Mouse (Mus musculus) granulocyte monocyte progenitor cell, adult 5-6 weeks (primary cell): ENCODE results near the gene Gpr153. TPM values are rescaled to one million over a fixed set of nuclear protein-coding genes. Genes with fewer than 3 reads are reported as not detected.
"Not testable (repeated sequence)": the region's sequence is repeated elsewhere in the genome, so short reads cannot be mapped to it uniquely, and the experiment has no call there.

Experiments used
- ATAC-seq: replicated peaks from 2 replicates; pipeline ENCODE4 v1.8.0; 2016; ENCODE audit warnings: mild to moderate bottlenecking, moderate TSS enrichment, inconsistent platforms; ENCODE audit not compliant: poor library complexity, severe bottlenecking
- total RNA-seq, 2 experiments: library from RNA; stranded (forward) in 1 of 2; stranded (reverse) in 1 of 2; fragments of 200-712, 200-1000 nt in 1 of 2; fragments of >200 nt in 1 of 2; fragmentation: Nextera tagmentation in 1 of 2; gene quantifications; 2 replicates each; pipeline ENCODE4 v1.2.3; 2014 to 2017

Gene Gpr153
- total RNA-seq (2014; fragmentation: Nextera tagmentation) (not detected in 2 replicates), total RNA-seq (2017) (not detected in 2 replicates)

GRCm38 (mm10) chr4:152273621-152274236, at the start of gene Gpr153:
Gene Gpr153 (plus strand): TSS chr4:152274232.
- peak; percentile 22 for ATAC-seq

GRCm38 (mm10) chr4:152226901-152227486, 47.0 kb upstream of the Gpr153 start:
- no peak for ATAC-seq

GRCm38 (mm10) chr4:152227749-152228527, 46.1 kb upstream of the Gpr153 start:
- no peak for ATAC-seq

- ATAC-seq: not testable (repeated sequence)
Observed at GRCm38 (mm10) chr4:152230331-152230730, 43.7 kb upstream of the Gpr153 start.

GRCm38 (mm10) chr4:152231326-152231725, 42.7 kb upstream of the Gpr153 start:
- ATAC-seq: no peak

- no peak for ATAC-seq
Observed at GRCm38 (mm10) chr4:152232411-152232903, 41.6 kb upstream of the Gpr153 start.

GRCm38 (mm10) chr4:152239974-152240373, 34.1 kb upstream of the Gpr153 start:
- no peak for ATAC-seq

- ATAC-seq: no peak
Observed at GRCm38 (mm10) chr4:152243241-152243891, 30.7 kb upstream of the Gpr153 start.

GRCm38 (mm10) chr4:152243969-152244368, 30.1 kb upstream of the Gpr153 start:
- 0 out of 2 replicates have a peak, but pooled peaks have one; percentile 2 for ATAC-seq

- no peak for ATAC-seq
Observed at GRCm38 (mm10) chr4:152244545-152245522, 29.2 kb upstream of the Gpr153 start.

GRCm38 (mm10) chr4:152246011-152246410, 28.0 kb upstream of the Gpr153 start:
- ATAC-seq: no peak

- no peak for ATAC-seq
Observed at GRCm38 (mm10) chr4:152247195-152247594, 26.8 kb upstream of the Gpr153 start.

- ATAC-seq: no peak
Observed at GRCm38 (mm10) chr4:152250615-152251014, 23.4 kb upstream of the Gpr153 start.

- ATAC-seq: no peak
Observed at GRCm38 (mm10) chr4:152253183-152253759, 20.8 kb upstream of the Gpr153 start.

GRCm38 (mm10) chr4:152257070-152257469, 17.0 kb upstream of the Gpr153 start:
- ATAC-seq: no peak

GRCm38 (mm10) chr4:152260451-152260850, 13.6 kb upstream of the Gpr153 start:
- ATAC-seq: peak; percentile 16

GRCm38 (mm10) chr4:152262187-152262586, 11.8 kb upstream of the Gpr153 start:
- no peak for ATAC-seq

GRCm38 (mm10) chr4:152263089-152263488, 10.9 kb upstream of the Gpr153 start:
- no peak for ATAC-seq
